Mouse (Mus musculus): ENCODE results near the gene Pck2. TPM values are rescaled to one million over a fixed set of nuclear protein-coding genes. Genes with fewer than 3 reads are reported as not detected.

Pck2 gene
- 33.9 TPM for polyA plus RNA-seq (2014; fragmentation: Illumina TruSeq; extraction: RNeasy Lipid Tissue Mini Kit (QIAGEN cat#74804); ENCODE audit: low read depth, low replicate concordance)

GRCm38 (mm10) chr14:55540067-55540786, at the start of gene Pck2:
TSS of gene Pck2 (plus strand) at chr14:55540266.

GRCm38 (mm10) chr14:55490361-55491201, 49.5 kb upstream of the Pck2 start, which contains the start of gene Carmil3:
TSS of gene Carmil3 (plus strand) at chr14:55490651.

GRCm38 (mm10) chr14:55510125-55510731, 29.8 kb upstream of the Pck2 start, which contains the start of gene Cpne6:
TSS of gene Cpne6 (plus strand) at chr14:55510445.

GRCm38 (mm10) chr14:55524785-55525184, 15.3 kb upstream of the Pck2 start, which contains the start of gene Nrl:
TSS of gene Nrl (minus strand) at chr14:55524981.

GRCm38 (mm10) chr14:55559799-55560201, 19.7 kb downstream of the Pck2 start, which contains the start of gene Dcaf11:
TSS of gene Dcaf11 (plus strand) at chr14:55560006.

GRCm38 (mm10) chr14:55560202-55561073, 20.4 kb downstream of the Pck2 start, which contains the start of gene A730061H03Rik:
TSS of gene A730061H03Rik (minus strand) at chr14:55560406.

GRCm38 (mm10) chr14:55575302-55575701, 35.2 kb downstream of the Pck2 start, which contains the start of gene Fitm1:
TSS of gene Fitm1 (plus strand) at chr14:55575617.

GRCm38 (mm10) chr14:55577871-55578667, 38.0 kb downstream of the Pck2 start, which contains the start of gene Psme1:
TSS of gene Psme1 (plus strand) at chr14:55578123.

GRCm38 (mm10) chr14:55584702-55585565, 44.9 kb downstream of the Pck2 start, which contains the start of gene Emc9:
TSS of gene Emc9 (minus strand) at chr14:55585302.

GRCm38 (mm10) chr14:55590748-55591330, 50.8 kb downstream of the Pck2 start, which contains the start of gene Psme2:
TSS of gene Psme2 (minus strand) at chr14:55591113.

GRCm38 (mm10) chr14:55591331-55591891, 51.3 kb downstream of the Pck2 start, which contains the start of gene Rnf31:
TSS of gene Rnf31 (plus strand) at chr14:55591708.

Other genes with a start within 250 kb of the Pck2 start
- 82.3 TPM for gene Dhrs4, start 61.5 kb upstream of the Pck2 start, polyA plus RNA-seq (2014; fragmentation: Illumina TruSeq; extraction: RNeasy Lipid Tissue Mini Kit (QIAGEN cat#74804); ENCODE audit: low read depth, low replicate concordance)
- 0.93 TPM for gene Carmil3, start 49.6 kb upstream of the Pck2 start, polyA plus RNA-seq (2014; fragmentation: Illumina TruSeq; extraction: RNeasy Lipid Tissue Mini Kit (QIAGEN cat#74804); ENCODE audit: low read depth, low replicate concordance)
- gene Cpne6, start 29.8 kb upstream of the Pck2 start, polyA plus RNA-seq (2014; fragmentation: Illumina TruSeq; extraction: RNeasy Lipid Tissue Mini Kit (QIAGEN cat#74804); ENCODE audit: low read depth, low replicate concordance) = not detected
- gene Nrl, start 15.3 kb upstream of the Pck2 start, polyA plus RNA-seq (2014; fragmentation: Illumina TruSeq; extraction: RNeasy Lipid Tissue Mini Kit (QIAGEN cat#74804); ENCODE audit: low read depth, low replicate concordance) = not detected
- gene Dcaf11, start 19.7 kb downstream of the Pck2 start, polyA plus RNA-seq (2014; fragmentation: Illumina TruSeq; extraction: RNeasy Lipid Tissue Mini Kit (QIAGEN cat#74804); ENCODE audit: low read depth, low replicate concordance) = 139 TPM
- gene A730061H03Rik, start 20.1 kb downstream of the Pck2 start, polyA plus RNA-seq (2014; fragmentation: Illumina TruSeq; extraction: RNeasy Lipid Tissue Mini Kit (QIAGEN cat#74804); ENCODE audit: low read depth, low replicate concordance) = 1.9 TPM
- gene Fitm1, start 35.4 kb downstream of the Pck2 start, polyA plus RNA-seq (2014; fragmentation: Illumina TruSeq; extraction: RNeasy Lipid Tissue Mini Kit (QIAGEN cat#74804); ENCODE audit: low read depth, low replicate concordance) = 0.46 TPM
- 110 TPM for gene Psme1, start 37.9 kb downstream of the Pck2 start, polyA plus RNA-seq (2014; fragmentation: Illumina TruSeq; extraction: RNeasy Lipid Tissue Mini Kit (QIAGEN cat#74804); ENCODE audit: low read depth, low replicate concordance)
- 40.1 TPM for gene Emc9, start 45.0 kb downstream of the Pck2 start, polyA plus RNA-seq (2014; fragmentation: Illumina TruSeq; extraction: RNeasy Lipid Tissue Mini Kit (QIAGEN cat#74804); ENCODE audit: low read depth, low replicate concordance)
- 153 TPM for gene Psme2, start 50.8 kb downstream of the Pck2 start, polyA plus RNA-seq (2014; fragmentation: Illumina TruSeq; extraction: RNeasy Lipid Tissue Mini Kit (QIAGEN cat#74804); ENCODE audit: low read depth, low replicate concordance)
- 20.2 TPM for gene Rnf31, start 51.4 kb downstream of the Pck2 start, polyA plus RNA-seq (2014; fragmentation: Illumina TruSeq; extraction: RNeasy Lipid Tissue Mini Kit (QIAGEN cat#74804); ENCODE audit: low read depth, low replicate concordance)
- 46.8 TPM for gene Irf9, start 63.3 kb downstream of the Pck2 start, polyA plus RNA-seq (2014; fragmentation: Illumina TruSeq; extraction: RNeasy Lipid Tissue Mini Kit (QIAGEN cat#74804); ENCODE audit: low read depth, low replicate concordance)
- gene Rec8, start 77.8 kb downstream of the Pck2 start, polyA plus RNA-seq (2014; fragmentation: Illumina TruSeq; extraction: RNeasy Lipid Tissue Mini Kit (QIAGEN cat#74804); ENCODE audit: low read depth, low replicate concordance) = 25.8 TPM
- 45.8 TPM for gene Ipo4, start 95.7 kb downstream of the Pck2 start, polyA plus RNA-seq (2014; fragmentation: Illumina TruSeq; extraction: RNeasy Lipid Tissue Mini Kit (QIAGEN cat#74804); ENCODE audit: low read depth, low replicate concordance)
- gene Gm49378, start 97.6 kb downstream of the Pck2 start, polyA plus RNA-seq (2014; fragmentation: Illumina TruSeq; extraction: RNeasy Lipid Tissue Mini Kit (QIAGEN cat#74804); ENCODE audit: low read depth, low replicate concordance) = 0.86 TPM
- 96.9 TPM for gene Tm9sf1, start 103.5 kb downstream of the Pck2 start, polyA plus RNA-seq (2014; fragmentation: Illumina TruSeq; extraction: RNeasy Lipid Tissue Mini Kit (QIAGEN cat#74804); ENCODE audit: low read depth, low replicate concordance)
- 5.4 TPM for gene Tssk4, start 109.9 kb downstream of the Pck2 start, polyA plus RNA-seq (2014; fragmentation: Illumina TruSeq; extraction: RNeasy Lipid Tissue Mini Kit (QIAGEN cat#74804); ENCODE audit: low read depth, low replicate concordance)
- 46.3 TPM for gene Mdp1, start 120.2 kb downstream of the Pck2 start, polyA plus RNA-seq (2014; fragmentation: Illumina TruSeq; extraction: RNeasy Lipid Tissue Mini Kit (QIAGEN cat#74804); ENCODE audit: low read depth, low replicate concordance)
- 25.4 TPM for gene Gmpr2, start 131.7 kb downstream of the Pck2 start, polyA plus RNA-seq (2014; fragmentation: Illumina TruSeq; extraction: RNeasy Lipid Tissue Mini Kit (QIAGEN cat#74804); ENCODE audit: low read depth, low replicate concordance)
- gene Nedd8, start 131.9 kb downstream of the Pck2 start, polyA plus RNA-seq (2014; fragmentation: Illumina TruSeq; extraction: RNeasy Lipid Tissue Mini Kit (QIAGEN cat#74804); ENCODE audit: low read depth, low replicate concordance) = 186 TPM
- 14.4 TPM for gene Tinf2, start 141.6 kb downstream of the Pck2 start, polyA plus RNA-seq (2014; fragmentation: Illumina TruSeq; extraction: RNeasy Lipid Tissue Mini Kit (QIAGEN cat#74804); ENCODE audit: low read depth, low replicate concordance)
- 2.5 TPM for gene Tgm1, start 173.7 kb downstream of the Pck2 start, polyA plus RNA-seq (2014; fragmentation: Illumina TruSeq; extraction: RNeasy Lipid Tissue Mini Kit (QIAGEN cat#74804); ENCODE audit: low read depth, low replicate concordance)
- gene Rabggta, start 182.0 kb downstream of the Pck2 start, polyA plus RNA-seq (2014; fragmentation: Illumina TruSeq; extraction: RNeasy Lipid Tissue Mini Kit (QIAGEN cat#74804); ENCODE audit: low read depth, low replicate concordance) = 28.8 TPM
- 77.8 TPM for gene Dhrs1, start 205.4 kb downstream of the Pck2 start, polyA plus RNA-seq (2014; fragmentation: Illumina TruSeq; extraction: RNeasy Lipid Tissue Mini Kit (QIAGEN cat#74804); ENCODE audit: low read depth, low replicate concordance)
- 15.5 TPM for gene Nop9, start 205.4 kb downstream of the Pck2 start, polyA plus RNA-seq (2014; fragmentation: Illumina TruSeq; extraction: RNeasy Lipid Tissue Mini Kit (QIAGEN cat#74804); ENCODE audit: low read depth, low replicate concordance)
- 5.3 TPM for gene Cideb, start 218.2 kb downstream of the Pck2 start, polyA plus RNA-seq (2014; fragmentation: Illumina TruSeq; extraction: RNeasy Lipid Tissue Mini Kit (QIAGEN cat#74804); ENCODE audit: low read depth, low replicate concordance)
- gene Ltb4r2, start 221.2 kb downstream of the Pck2 start, polyA plus RNA-seq (2014; fragmentation: Illumina TruSeq; extraction: RNeasy Lipid Tissue Mini Kit (QIAGEN cat#74804); ENCODE audit: low read depth, low replicate concordance) = 0.77 TPM
- 2.9 TPM for gene Ltb4r1, start 225.7 kb downstream of the Pck2 start, polyA plus RNA-seq (2014; fragmentation: Illumina TruSeq; extraction: RNeasy Lipid Tissue Mini Kit (QIAGEN cat#74804); ENCODE audit: low read depth, low replicate concordance)
- gene Adcy4, start 243.8 kb downstream of the Pck2 start, polyA plus RNA-seq (2014; fragmentation: Illumina TruSeq; extraction: RNeasy Lipid Tissue Mini Kit (QIAGEN cat#74804); ENCODE audit: low read depth, low replicate concordance) = 9.6 TPM
- 3.7 TPM for gene Ripk3, start 248.6 kb downstream of the Pck2 start, polyA plus RNA-seq (2014; fragmentation: Illumina TruSeq; extraction: RNeasy Lipid Tissue Mini Kit (QIAGEN cat#74804); ENCODE audit: low read depth, low replicate concordance)